Mouse (Mus musculus) lung, postnatal 0 days (tissue): ENCODE data around the gene Rbms1. TPM values are rescaled to one million over a fixed set of nuclear protein-coding genes. Genes with fewer than 3 reads are reported as not detected.

Source experiments
- ATAC-seq: fragments of 200-750 bp; cut with Nextera tagmentation; 2 replicates; pipeline ENCODE4 v1.8.0; 2017; ENCODE audit warnings: moderate library complexity
- DNase-seq: peaks from one replicate; pipeline ENCODE4 v3.0.0-alpha.2; 2016; ENCODE audit warnings: low spot score
- H3K27ac ChIP-seq: fragments of 300-500 bp; sonication (generic); 2 replicates; pipeline ENCODE4 v1.5.1; 2014; ENCODE audit warnings: antibody characterized with exemption, mild to moderate bottlenecking, low read length, mixed read lengths
- H3K27me3 ChIP-seq: fragments of 300-500 bp; sonication (generic); replicated peaks from 2 replicates; pipeline ENCODE4 v1.6.1; 2014; ENCODE audit warnings: low read length, mixed read lengths; ENCODE audit not compliant: insufficient read depth
- H3K36me3 ChIP-seq: fragments of 300-500 bp; sonication (generic); 2 replicates; pipeline ENCODE4 v1.6.1; 2014; ENCODE audit warnings: low read length, mixed read lengths; ENCODE audit not compliant: insufficient read depth
- H3K4me1 ChIP-seq: fragments of 300-500 bp; sonication (generic); 2 replicates; pipeline ENCODE4 v1.6.1; 2014; ENCODE audit warnings: antibody characterized with exemption, low read depth, low read length, mixed read lengths; ENCODE audit not compliant: insufficient read depth
- H3K4me2 ChIP-seq: fragments of 300-500 bp; sonication (generic); replicated peaks from 2 replicates; pipeline ENCODE4 v1.6.1; 2014; ENCODE audit warnings: low read depth, mild to moderate bottlenecking, low read length, moderate library complexity, mixed read lengths
- H3K4me3 ChIP-seq: fragments of 300-500 bp; sonication (generic); 2 replicates; pipeline ENCODE4 v1.5.1; 2014; ENCODE audit warnings: low read depth, low read length
- H3K9ac ChIP-seq: fragments of 300-500 bp; sonication (generic); replicated peaks from 2 replicates; pipeline ENCODE4 v1.6.1; 2014; ENCODE audit warnings: low read depth, mild to moderate bottlenecking
- H3K9me3 ChIP-seq: fragments of 300-500 bp; sonication (generic); 2 replicates; pipeline ENCODE4 v1.6.1; 2016; ENCODE audit warnings: low read length, mixed read lengths
- CTCF ChIP-seq: IDR thresholded peaks from 2 replicates; pipeline ENCODE4 v1.5.1; 2016; ENCODE audit warnings: antibody characterized with exemption, mild to moderate bottlenecking
- EP300 ChIP-seq: IDR thresholded peaks from 2 replicates; pipeline ENCODE4 v1.6.1; 2016; ENCODE audit warnings: antibody characterized with exemption, mild to moderate bottlenecking, control low read depth
- WGBS: fragments of 180-500 bp; shearing (Covaris S2); extraction: QIAGEN DNeasy Blood & Tissue Kit; methylation state at CpG from one replicate; pipeline ENCODE4 v1.1.7; 2014; 5-methylcytosine and 5-hydroxymethylcytosine counted together
- polyA plus RNA-seq: library from polyadenylated mRNA; unstranded; fragments of >200 nt; fragmentation: Nextera tagmentation; extraction: Ambion mirVana; gene quantifications from 2 replicates; pipeline ENCODE4 v1.2.1, GENCODE M21; 2015

The Rbms1 gene
- polyA plus RNA-seq, 1 experiment from 2014 or later, result 156 TPM

- ATAC-seq (peak; percentile 91), DNase-seq (peak; percentile 75)
- H3K9me3 ChIP-seq, result no peaks in the 10 kb centered on the region
- no peak overlapping the region for H3K9ac ChIP-seq
- 72% methylated on average over 8 of the region's 8 CpGs for WGBS
- no peaks in the 10 kb centered on the region for H3K36me3 ChIP-seq
- H3K27ac ChIP-seq, result peak overlapping the region; percentile 73; the same call in 1 of the 2 replicates
- no peak overlapping the region for H3K4me2 ChIP-seq
- H3K27me3 ChIP-seq, result no peaks in the 10 kb centered on the region
- no peak overlapping the region for H3K4me3 ChIP-seq
- no peak for TF ChIP-seq CTCF
- peak; percentile 81 for TF ChIP-seq EP300
- H3K4me1 ChIP-seq, result peaks cover 33% of the 10 kb centered on the region
Measured at GRCm38 (mm10) chr2:60862913-60863711, 99.9 kb downstream of the Rbms1 start.

DNA sequence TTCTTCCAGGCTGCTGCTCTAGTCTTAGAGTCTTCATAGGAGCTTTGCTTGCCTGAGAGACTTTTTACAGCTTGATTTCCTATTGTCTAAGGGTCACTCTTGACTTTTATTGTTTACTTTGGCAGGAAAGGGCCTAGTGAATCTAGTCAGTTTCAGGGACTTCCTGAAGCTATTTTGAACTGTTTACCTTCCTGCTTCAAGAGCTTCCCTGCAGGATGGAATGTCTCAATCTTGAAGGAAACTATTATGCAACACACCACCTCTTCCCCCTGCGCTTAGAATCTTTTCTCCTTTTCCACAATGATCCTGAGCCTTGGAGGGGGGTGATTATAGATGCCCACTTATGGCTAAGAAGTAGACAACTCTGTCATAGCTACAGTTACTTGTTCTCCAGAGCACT lies 104.9 kb downstream of the Rbms1 start:
- Histone ChIP-seq H3K4me2 (no peak overlapping the region), H3K4me3 (no peak overlapping the region), H3K27me3 (no peaks in the 10 kb centered on the region), H3K27ac (no peak overlapping the region), H3K4me1 (peaks cover 13% of the 10 kb centered on the region; the same call in 1 of the 2 replicates), H3K9ac (no peak overlapping the region), H3K9me3 (no peaks in the 10 kb centered on the region), H3K36me3 (no peaks in the 10 kb centered on the region)
- DNase-seq, result peak; percentile 58
- ATAC-seq, result 0 out of 2 replicates have a peak, but pooled peaks have one; percentile 20
- 34% methylated on average over 1 of the region's 1 CpGs for WGBS
- TF ChIP-seq CTCF (no peak), EP300 (peak; percentile 72)

GRCm38 (mm10) chr2:60856097-60856496 lies 106.9 kb downstream of the Rbms1 start:
- Histone ChIP-seq H3K4me2 (no peak overlapping the region), H3K4me3 (no peak overlapping the region), H3K27ac (no peak overlapping the region), H3K27me3 (no peaks in the 10 kb centered on the region), H3K4me1 (peaks cover 20% of the 10 kb centered on the region; the same call in 1 of the 2 replicates), H3K36me3 (no peaks in the 10 kb centered on the region), H3K9ac (no peak overlapping the region), H3K9me3 (no peaks in the 10 kb centered on the region)
- ATAC-seq, result no peak
- WGBS, result 41% methylated on average over 2 of the region's 2 CpGs
- peak; percentile 39 for DNase-seq
- TF ChIP-seq EP300, result no peak

DNA sequence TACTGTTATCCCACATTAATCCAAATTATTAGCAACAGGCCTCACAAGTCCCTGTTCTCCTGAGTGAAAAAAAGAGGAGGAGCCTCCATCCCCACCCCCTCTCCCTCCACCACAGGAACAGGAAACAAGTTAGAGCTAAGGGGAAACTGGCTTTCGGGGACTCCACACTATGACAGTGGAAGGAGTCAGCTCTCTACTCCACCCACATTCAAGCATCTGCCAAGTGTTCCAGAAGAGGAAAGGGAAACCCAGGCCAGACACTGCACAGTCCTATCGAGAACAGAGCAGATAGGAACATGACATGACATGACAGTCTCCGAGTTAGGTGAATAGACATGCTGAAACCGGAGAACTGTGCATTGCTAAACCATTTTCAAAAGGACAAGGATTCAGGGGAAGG lies 108.0 kb downstream of the Rbms1 start:
- Histone ChIP-seq H3K27ac (peak overlapping the region; percentile 4), H3K4me1 (peaks cover 20% of the 10 kb centered on the region; the same call in 1 of the 2 replicates), H3K4me3 (no peak overlapping the region), H3K9me3 (no peaks in the 10 kb centered on the region), H3K36me3 (no peaks in the 10 kb centered on the region), H3K4me2 (no peak overlapping the region), H3K27me3 (no peaks in the 10 kb centered on the region), H3K9ac (no peak overlapping the region)
- peak; percentile 82 for DNase-seq
- 11% methylated on average over 4 of the region's 4 CpGs for WGBS
- ATAC-seq, result peak; percentile 83
- TF ChIP-seq EP300 (peak; percentile 21; the same call in 1 of the 2 replicates), CTCF (no peak)

DNA sequence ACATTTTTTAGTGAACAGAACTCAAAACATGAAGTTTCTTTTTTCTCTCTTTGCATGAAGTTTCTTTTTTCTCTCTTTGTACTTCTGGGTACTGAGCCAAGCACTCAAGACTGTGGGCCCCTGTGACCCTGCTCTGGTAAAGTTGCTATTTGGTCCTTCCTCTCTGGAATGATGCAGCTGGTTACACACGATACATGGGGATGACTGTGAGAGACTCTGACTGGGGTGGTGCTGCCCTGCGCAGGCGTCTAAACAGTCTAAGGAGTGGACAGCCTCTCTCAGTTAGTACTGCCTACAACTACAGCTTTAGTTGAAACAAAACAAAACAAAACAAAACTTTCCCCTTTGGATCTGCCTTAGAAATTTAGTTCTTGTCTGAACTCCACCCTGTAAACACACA lies 111.1 kb downstream of the Rbms1 start:
- Histone ChIP-seq H3K27me3 (no peaks in the 10 kb centered on the region), H3K9me3 (no peaks in the 10 kb centered on the region), H3K9ac (no peak overlapping the region), H3K4me2 (no peak overlapping the region), H3K36me3 (no peaks in the 10 kb centered on the region), H3K27ac (peak overlapping the region; percentile 22; the same call in 1 of the 2 replicates), H3K4me1 (peaks cover 20% of the 10 kb centered on the region; the same call in 1 of the 2 replicates), H3K4me3 (no peak overlapping the region)
- TF ChIP-seq CTCF (no peak), EP300 (no peak)
- DNase-seq, result peak; percentile 8
- 34% methylated on average over 3 of the region's 3 CpGs for WGBS
- ATAC-seq, result no peak

DNA sequence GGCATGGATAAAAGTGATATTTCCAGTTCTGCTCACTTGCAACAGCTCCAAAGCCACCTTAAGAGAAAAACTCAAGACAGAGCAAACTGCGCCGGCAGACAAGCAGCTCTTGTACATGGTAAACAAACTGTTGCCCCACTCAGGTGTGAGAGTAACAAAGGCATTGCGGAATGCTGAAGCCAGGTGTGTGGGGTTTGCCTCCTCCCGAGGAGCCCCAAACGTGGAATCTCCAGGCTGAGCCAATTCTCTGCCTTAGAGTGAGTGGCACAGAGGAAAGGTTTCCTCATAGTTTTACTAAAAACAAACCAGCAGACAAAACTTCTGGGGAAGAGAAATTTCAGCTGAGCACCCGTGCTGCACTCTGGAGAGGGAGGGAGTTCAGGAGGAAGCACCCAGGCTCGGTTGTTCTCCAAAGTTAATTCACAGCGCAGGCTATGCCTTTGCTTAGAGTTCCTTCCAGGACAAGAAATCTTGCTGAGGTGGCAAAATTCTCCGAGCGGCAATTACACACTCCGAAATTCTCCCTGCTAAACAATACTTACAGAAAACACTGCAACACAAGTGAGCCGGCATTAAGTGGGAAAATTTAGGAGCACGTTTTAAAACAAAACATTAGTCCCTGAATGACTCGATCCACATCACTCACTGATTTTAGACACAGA lies 111.8 kb downstream of the Rbms1 start:
- peak overlapping the region; percentile 22; the same call in 1 of the 2 replicates for H3K27ac ChIP-seq
- H3K4me3 ChIP-seq, result no peak overlapping the region
- H3K4me2 ChIP-seq, result peak overlapping the region; percentile 14; the same call in 1 of the 2 replicates
- peak; percentile 77 for TF ChIP-seq EP300
- no peak for TF ChIP-seq CTCF
- ATAC-seq (peak; percentile 84), DNase-seq (peak; percentile 85)
- 35% methylated on average over 14 of the region's 14 CpGs for WGBS
- H3K9me3 ChIP-seq, result no peaks in the 10 kb centered on the region
- peaks cover 17% of the 10 kb centered on the region; the same call in 1 of the 2 replicates for H3K4me1 ChIP-seq
- H3K9ac ChIP-seq, result no peak overlapping the region
- no peaks in the 10 kb centered on the region for H3K36me3 ChIP-seq
- no peaks in the 10 kb centered on the region for H3K27me3 ChIP-seq
